Mouse (Mus musculus): Measurements from ENCODE around the gene Etv5.

DNA sequence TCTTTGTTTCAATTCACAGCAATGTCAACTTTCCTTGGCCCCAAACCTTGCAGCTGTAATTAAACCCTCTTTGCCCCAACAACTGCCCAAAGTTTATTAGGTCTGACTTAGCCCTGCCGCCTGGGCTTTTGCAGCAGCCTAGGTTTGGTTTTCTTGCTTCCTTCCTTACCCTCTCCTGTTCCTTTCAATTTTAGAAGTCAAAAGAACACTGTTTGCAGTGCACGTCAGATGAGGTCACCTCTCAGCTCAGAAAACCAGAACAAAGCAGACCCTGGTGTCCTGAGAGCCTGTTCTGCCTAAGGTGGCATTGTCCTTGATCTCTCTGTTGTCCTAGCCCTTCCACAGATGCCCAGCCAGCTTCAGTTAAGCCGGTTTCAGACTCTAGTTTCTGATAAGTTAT, 61.8 kb downstream of the Etv5 start:
- no peak for TF ChIP-seq CTCF (IDR thresholded peaks at IDR 0.05; ENCODE audit: borderline replicate concordance, extremely low read depth, insufficient read depth, insufficient read length)
- TF ChIP-seq POLR2A (IDR thresholded peaks at IDR 0.05; ENCODE audit: borderline replicate concordance, extremely low read depth, insufficient read depth, insufficient read length, poor library complexity, severe bottlenecking): no peak
